Comparison of ENCODE assay signal across 8 mouse cellular contexts in genomic region chr2:94524536-94524935, GRCm38 (mm10).
DNase-seq lines count a peak whose midpoint lies in the region; ATAC-seq and TF ChIP-seq lines count a peak whose summit lies in the region.

No protein-coding gene starts in this region.

- H3K27ac ChIP-seq in heart, postnatal 0 days (ENCODE audit: low read depth): no peak overlapping the region
- H3K27ac ChIP-seq in embryonic facial prominence, embryonic 11.5 days (replicated peaks; ENCODE audit: low read depth, low read length): no peak overlapping the region
- H3K27ac ChIP-seq in forebrain, embryonic 15.5 days (replicated peaks): no peak overlapping the region

- H3K4me2 ChIP-seq in heart, postnatal 0 days (ENCODE audit: low read depth, low read length): no peak overlapping the region
- no peak overlapping the region for H3K4me2 ChIP-seq in embryonic facial prominence, embryonic 11.5 days (ENCODE audit: low read depth, low read length)
- no peak overlapping the region for H3K4me2 ChIP-seq in forebrain, embryonic 15.5 days (replicated peaks)

- H3K27me3 ChIP-seq in heart, postnatal 0 days (ENCODE audit: control insufficient read depth, insufficient read depth, low read length): no peaks in the 10 kb centered on the region
- H3K27me3 ChIP-seq in embryonic facial prominence, embryonic 11.5 days (ENCODE audit: control insufficient read depth, insufficient read depth, low read length): no peaks in the 10 kb centered on the region
- no peaks in the 10 kb centered on the region for H3K27me3 ChIP-seq in forebrain, embryonic 15.5 days

- H3K9ac ChIP-seq in heart, postnatal 0 days (replicated peaks; ENCODE audit: low read depth, low read length): no peak overlapping the region
- no peak overlapping the region for H3K9ac ChIP-seq in embryonic facial prominence, embryonic 11.5 days (replicated peaks; ENCODE audit: low read length)
- no peak overlapping the region for H3K9ac ChIP-seq in forebrain, embryonic 15.5 days (replicated peaks)

- intact Hi-C loops in heart, postnatal 25 days (cut with DNase I): no loop called here

- ATAC-seq in heart, postnatal 0 days (ENCODE audit: insufficient read depth, low read depth): no peak
- no peak for ATAC-seq in embryonic facial prominence, embryonic 11.5 days (replicated peaks; ENCODE audit: insufficient number of reproducible peaks, low FRiP score, low TSS enrichment, low read depth)
- ATAC-seq in forebrain, embryonic 15.5 days (replicated peaks): no peak

- DNase-seq in heart, postnatal 0 days (ENCODE audit: low spot score): peak; percentile 22
- no peak for DNase-seq in heart, postnatal 25 days (ENCODE audit: low spot score)
- peak; percentile 12 for DNase-seq in ovary, postnatal 10 days (ENCODE audit: low spot score)
- no peak for DNase-seq in ovary, adult 18-20 months (ENCODE audit: low spot score)
- peak; percentile 83 for DNase-seq in embryonic facial prominence, embryonic 11.5 days (ENCODE audit: low spot score)
- DNase-seq in testis, postnatal 14 days (ENCODE audit: low spot score): peak; percentile 15
- DNase-seq in layer of hippocampus, postnatal 25 days (ENCODE audit: extremely low spot score in 1 of 2, low spot score in 1 of 2): no peak

- H3K4me1 ChIP-seq in heart, postnatal 0 days (ENCODE audit: control insufficient read depth, insufficient read depth): no peaks in the 10 kb centered on the region
- H3K4me1 ChIP-seq in embryonic facial prominence, embryonic 11.5 days (ENCODE audit: control insufficient read depth, insufficient read depth, low read length): no peaks in the 10 kb centered on the region
- no peaks in the 10 kb centered on the region for H3K4me1 ChIP-seq in forebrain, embryonic 15.5 days

- H3K36me3 ChIP-seq in heart, postnatal 0 days (replicated peaks; ENCODE audit: control insufficient read depth, insufficient read depth, low read length): no peaks in the 10 kb centered on the region
- H3K36me3 ChIP-seq in embryonic facial prominence, embryonic 11.5 days (replicated peaks; ENCODE audit: control insufficient read depth, insufficient read depth, low read depth, low read length): no peaks in the 10 kb centered on the region
- H3K36me3 ChIP-seq in forebrain, embryonic 15.5 days: no peaks in the 10 kb centered on the region

- H3K4me3 ChIP-seq in heart, postnatal 0 days (ENCODE audit: low read depth, low read length): no peak overlapping the region
- H3K4me3 ChIP-seq in embryonic facial prominence, embryonic 11.5 days (ENCODE audit: low read depth, low read length): no peak overlapping the region
- no peak overlapping the region for H3K4me3 ChIP-seq in forebrain, embryonic 15.5 days

- no peak for TF ChIP-seq EP300 in heart, postnatal 0 days (IDR thresholded peaks at IDR 0.05; ENCODE audit: low read depth)

- WGBS in heart, postnatal 0 days: 19% methylated on average over 6 of the region's 6 CpGs
- WGBS in embryonic facial prominence, embryonic 11.5 days: 29% methylated on average over 6 of the region's 6 CpGs
- WGBS in forebrain, embryonic 15.5 days: 33% methylated on average over 6 of the region's 6 CpGs

- TF ChIP-seq CTCF in heart, postnatal 0 days (IDR thresholded peaks at IDR 0.05; ENCODE audit: low read depth): no peak

- no peaks in the 10 kb centered on the region for H3K9me3 ChIP-seq in heart, postnatal 0 days (replicated peaks; ENCODE audit: control insufficient read depth, low read length)
- H3K9me3 ChIP-seq in embryonic facial prominence, embryonic 11.5 days (replicated peaks; ENCODE audit: control insufficient read depth, low read length): no peaks in the 10 kb centered on the region
- no peaks in the 10 kb centered on the region for H3K9me3 ChIP-seq in forebrain, embryonic 15.5 days

Comparison
In these comparisons a context has a peak if more than half of its experiments do, and no peak if none do; other contexts are left out.
1. DNase-seq: peak in heart, postnatal 0 days (single experiment), ovary, postnatal 10 days (single experiment), embryonic facial prominence, embryonic 11.5 days (single experiment) and testis, postnatal 14 days (single experiment); none in heart, postnatal 25 days (single experiment), ovary, adult 18-20 months (single experiment) and layer of hippocampus, postnatal 25 days (0 of 2).